Mouse (Mus musculus) myocyte (in vitro differentiated cells): Measurements from ENCODE around the gene Phyhd1. TPM values are rescaled to one million over a fixed set of nuclear protein-coding genes. Genes with fewer than 3 reads are reported as not detected.
A peak's percentile ranks its signal among the peaks of the same experiment; 100 is the strongest.

Experiments used
- H3K27me3 ChIP-seq: one replicate; pipeline ENCODE4 v1.6.1; 2011; ENCODE audit not compliant: control insufficient read depth, insufficient read depth, insufficient read length
- H3K36me3 ChIP-seq: one replicate; pipeline ENCODE4 v1.6.1; 2011; ENCODE audit not compliant: control insufficient read depth, insufficient read depth
- H3K4me2 ChIP-seq: one replicate; pipeline ENCODE4 v1.6.1; 2011; ENCODE audit warnings: low read depth, control low read depth
- H3K4me3 ChIP-seq: one replicate; pipeline ENCODE4 v1.5.1; 2011; ENCODE audit warnings: mild to moderate bottlenecking, control low read depth, moderate library complexity
- H3K79me2 ChIP-seq: one replicate; pipeline ENCODE4 v1.6.1; 2011; ENCODE audit not compliant: control insufficient read depth, insufficient read depth
- H3ac ChIP-seq: one replicate; pipeline ENCODE4 v1.6.1; 2011; ENCODE audit not compliant: control insufficient read depth, insufficient read length
- CEBPB ChIP-seq: IDR thresholded peaks from 2 replicates; pipeline ENCODE4 v1.6.1; 2011; ENCODE audit warnings: mild to moderate bottlenecking, moderate library complexity; ENCODE audit not compliant: poor library complexity, insufficient read depth, severe bottlenecking
- E2F4 ChIP-seq: IDR thresholded peaks from one replicate; pipeline ENCODE4 v1.6.1; 2011; ENCODE audit warnings: mild to moderate bottlenecking, control low read depth, moderate library complexity; ENCODE audit not compliant: insufficient read depth
- MAX ChIP-seq: IDR thresholded peaks from one replicate; pipeline ENCODE4 v1.6.1; 2011; ENCODE audit warnings: low read depth, mild to moderate bottlenecking, control low read depth
- MYOD1 ChIP-seq, 3 experiments: IDR thresholded peaks; one replicate each; pipeline ENCODE4 v1.6.1; 2011; ENCODE audit warnings: control low read depth in 2 of 3, low read depth in 2 of 3, mild to moderate bottlenecking in 2 of 3, moderate library complexity in 1 of 3; ENCODE audit not compliant: insufficient read length in 2 of 3, control insufficient read depth in 1 of 3
- MYOG ChIP-seq, 3 experiments: IDR thresholded peaks; one replicate each; pipeline ENCODE4 v1.6.1; 2011; ENCODE audit warnings: control low read depth in 2 of 3, low read depth in 2 of 3, mild to moderate bottlenecking in 2 of 3; ENCODE audit not compliant: insufficient read length in 2 of 3, control insufficient read depth in 1 of 3, insufficient read depth in 1 of 3
- POLR2A ChIP-seq: IDR thresholded peaks from one replicate; pipeline ENCODE4 v1.6.1; 2011; ENCODE audit warnings: low read depth, mild to moderate bottlenecking, control low read depth, moderate library complexity; ENCODE audit not compliant: insufficient read length
- POLR2AphosphoS2 ChIP-seq: IDR thresholded peaks from one replicate; pipeline ENCODE4 v1.6.1; 2011; ENCODE audit warnings: low read depth, control low read depth; ENCODE audit not compliant: insufficient read length
- REST ChIP-seq: IDR thresholded peaks from one replicate; pipeline ENCODE4 v1.6.1; 2011; ENCODE audit warnings: mild to moderate bottlenecking, control low read depth, moderate library complexity; ENCODE audit not compliant: insufficient read depth, insufficient read length
- SRF ChIP-seq: IDR thresholded peaks from one replicate; pipeline ENCODE4 v1.6.1; 2011; ENCODE audit warnings: low read depth; ENCODE audit not compliant: control insufficient read depth, insufficient read length
- TCF12 ChIP-seq: IDR thresholded peaks from one replicate; pipeline ENCODE4 v1.6.1; 2011; ENCODE audit warnings: mild to moderate bottlenecking, control low read depth; ENCODE audit not compliant: poor library complexity, insufficient read depth, severe bottlenecking
- TCF3 ChIP-seq: IDR thresholded peaks from one replicate; pipeline ENCODE4 v1.6.1; 2011; ENCODE audit warnings: low read depth, control low read depth; ENCODE audit not compliant: insufficient read length
- USF1 ChIP-seq: IDR thresholded peaks from one replicate; pipeline ENCODE4 v1.6.1; 2011; ENCODE audit warnings: low read depth, mild to moderate bottlenecking, control low read depth, moderate library complexity
- polyA plus RNA-seq: library from polyadenylated mRNA; unstranded; fragments of >200 nt; fragmentation: generic; extraction: Trizol; gene quantifications from one replicate; pipeline ENCODE4 v1.2.1, GENCODE M21; 2012; ENCODE audit warnings: missing spikeins

The Phyhd1 gene
- polyA plus RNA-seq, 1 experiment, result 14.7 TPM

GRCm38 (mm10) chr2:30237199-30237880 lies 28.7 kb upstream of the Phyhd1 start, which contains the start of gene Lrrc8a:
Lrrc8a (plus strand) TSS chr2:30237715.
- H3K27me3 ChIP-seq, result no peaks in the 10 kb centered on the region
- H3ac ChIP-seq, result peak within 1 kb of the TSS; percentile 96
- H3K4me2 ChIP-seq, result peak within 1 kb of the TSS; percentile 95
- H3K36me3 ChIP-seq, result peaks cover 15% of the 10 kb centered on the region
- TF ChIP-seq MYOD1 (IDR thresholded peaks at IDR 0.05; ENCODE audit: control insufficient read depth in 1 of 3, insufficient read length in 2 of 3, low read depth in 2 of 3), result no peak
- peak; percentile 63 for TF ChIP-seq MAX
- peak; percentile 94 for TF ChIP-seq USF1
- TF ChIP-seq TCF12, result no peak
- TF ChIP-seq POLR2AphosphoS2, result peak; percentile 58
- TF ChIP-seq REST, result no peak
- TF ChIP-seq SRF, result peak; percentile 64
- peak; percentile 53 for TF ChIP-seq POLR2A
- no peak for TF ChIP-seq TCF3
- H3K4me3 ChIP-seq, result peak within 1 kb of the TSS; percentile 78
- H3K79me2 ChIP-seq, result peaks cover 46% of the 10 kb centered on the region

GRCm38 (mm10) chr2:30237881-30238280 lies 28.1 kb upstream of the Phyhd1 start:
- TF ChIP-seq POLR2AphosphoS2, result no peak
- no peak for TF ChIP-seq USF1
- TF ChIP-seq TCF3, result no peak
- TF ChIP-seq MYOG (IDR thresholded peaks at IDR 0.05; ENCODE audit: control insufficient read depth in 1 of 3, insufficient read depth in 1 of 3, insufficient read length in 2 of 3, low read depth in 2 of 3), result peak in 1 of 3 experiments; percentile 3
- no peak for TF ChIP-seq CEBPB
- Histone ChIP-seq H3K36me3 (peaks cover 15% of the 10 kb centered on the region), H3K4me2 (peak overlapping the region; percentile 94), H3ac (peak overlapping the region; percentile 96), H3K4me3 (peak overlapping the region; percentile 78), H3K79me2 (peaks cover 49% of the 10 kb centered on the region), H3K27me3 (no peaks in the 10 kb centered on the region)

- no peaks in the 10 kb centered on the region for H3K27me3 ChIP-seq
- peak overlapping the region; percentile 96 for H3ac ChIP-seq
- peaks cover 59% of the 10 kb centered on the region for H3K79me2 ChIP-seq
- TF ChIP-seq MYOG (IDR thresholded peaks at IDR 0.05; ENCODE audit: control insufficient read depth in 1 of 3, insufficient read depth in 1 of 3, insufficient read length in 2 of 3, low read depth in 2 of 3) (no peak), REST (no peak), MYOD1 (IDR thresholded peaks at IDR 0.05; ENCODE audit: control insufficient read depth in 1 of 3, insufficient read length in 2 of 3, low read depth in 2 of 3) (no peak), POLR2AphosphoS2 (no peak), USF1 (no peak), SRF (no peak), E2F4 (no peak), TCF3 (no peak), POLR2A (no peak), MAX (no peak), TCF12 (no peak), CEBPB (no peak)
- H3K4me3 ChIP-seq, result peak overlapping the region; percentile 78
- peaks cover 15% of the 10 kb centered on the region for H3K36me3 ChIP-seq
- H3K4me2 ChIP-seq, result peak overlapping the region; percentile 94
Measured at GRCm38 (mm10) chr2:30238906-30239465, 27.0 kb upstream of the Phyhd1 start.

GRCm38 (mm10) chr2:30239777-30240176 lies 26.2 kb upstream of the Phyhd1 start:
- Histone ChIP-seq H3K4me3 (peak overlapping the region; percentile 78), H3K27me3 (no peaks in the 10 kb centered on the region), H3K4me2 (peak overlapping the region; percentile 94), H3ac (no peak overlapping the region), H3K79me2 (peaks cover 67% of the 10 kb centered on the region), H3K36me3 (peaks cover 15% of the 10 kb centered on the region)
- TF ChIP-seq TCF12, result no peak
- no peak for TF ChIP-seq SRF
- no peak for TF ChIP-seq TCF3
- no peak for TF ChIP-seq MAX
- TF ChIP-seq MYOG (IDR thresholded peaks at IDR 0.05; ENCODE audit: control insufficient read depth in 1 of 3, insufficient read depth in 1 of 3, insufficient read length in 2 of 3, low read depth in 2 of 3), result peak in 1 of 3 experiments; percentile 36
- no peak for TF ChIP-seq POLR2AphosphoS2

- peak within 1 kb of the TSS; percentile 78 for H3K4me3 ChIP-seq
- H3K4me2 ChIP-seq, result peak within 1 kb of the TSS; percentile 94
- TF ChIP-seq MYOG (IDR thresholded peaks at IDR 0.05; ENCODE audit: control insufficient read depth in 1 of 3, insufficient read depth in 1 of 3, insufficient read length in 2 of 3, low read depth in 2 of 3), result no peak
- no peak for TF ChIP-seq REST
- no peak for TF ChIP-seq POLR2A
- TF ChIP-seq MYOD1 (IDR thresholded peaks at IDR 0.05; ENCODE audit: control insufficient read depth in 1 of 3, insufficient read length in 2 of 3, low read depth in 2 of 3), result no peak
- no peak for TF ChIP-seq E2F4
- TF ChIP-seq TCF12, result no peak
- TF ChIP-seq CEBPB, result no peak
- TF ChIP-seq USF1, result no peak
- no peaks in the 10 kb centered on the region for H3K27me3 ChIP-seq
- H3ac ChIP-seq, result no peak within 1 kb of the TSS
- H3K79me2 ChIP-seq, result peaks cover 71% of the 10 kb centered on the region
- peaks cover 15% of the 10 kb centered on the region for H3K36me3 ChIP-seq
Measured at GRCm38 (mm10) chr2:30240267-30240666, 25.7 kb upstream of the Phyhd1 start, which contains the start of gene Gm28035. Gm28035 (plus strand) TSS chr2:30240567.
